Mouse (Mus musculus) cortical plate, adult 2 months (tissue): ENCODE results near the gene Clk1.

Experiments
- CTCF ChIP-seq: fragments of 200-500 bp; IDR thresholded peaks from 2 replicates; pipeline ENCODE4 v1.5.1; 2011; ENCODE audit warnings: mild to moderate bottlenecking, control low read depth, low read length; ENCODE audit not compliant: insufficient read depth; ENCODE audit errors: extremely low read depth
- POLR2A ChIP-seq: fragments of 200-500 bp; IDR thresholded peaks from 2 replicates; pipeline ENCODE4 v1.6.1; 2011; ENCODE audit warnings: mild to moderate bottlenecking, low read length, control low read depth; ENCODE audit not compliant: insufficient read depth; ENCODE audit errors: extremely low read depth

GRCm38 (mm10) chr1:58393284-58394195, 30.3 kb downstream of the Clk1 start:
- no peak for TF ChIP-seq POLR2A
- TF ChIP-seq CTCF, result no peak
